Mouse (Mus musculus) hindbrain, embryonic 12.5 days (tissue): Measurements from ENCODE around the gene Aamdc. TPM values are rescaled to one million over a fixed set of nuclear protein-coding genes. Genes with fewer than 3 reads are reported as not detected.

Source experiments
- ATAC-seq: fragments of 200-750 bp; cut with Nextera tagmentation; 2 replicates; pipeline ENCODE4 v1.8.0; 2017; ENCODE audit warnings: moderate TSS enrichment; ENCODE audit not compliant: low FRiP score
- H3K27ac ChIP-seq: fragments of 300-500 bp; sonication (generic); 2 replicates; pipeline ENCODE4 v1.5.1; 2016; ENCODE audit warnings: mild to moderate bottlenecking
- H3K27me3 ChIP-seq: fragments of 300-500 bp; sonication (generic); 2 replicates; pipeline ENCODE4 v1.6.1; 2016; ENCODE audit warnings: mild to moderate bottlenecking
- H3K36me3 ChIP-seq: fragments of 300-500 bp; sonication (generic); 2 replicates; pipeline ENCODE4 v1.6.1; 2016; ENCODE audit warnings: mild to moderate bottlenecking
- H3K4me1 ChIP-seq: fragments of 300-500 bp; sonication (generic); 2 replicates; pipeline ENCODE4 v1.6.1; 2016
- H3K4me2 ChIP-seq: fragments of 300-500 bp; sonication (generic); replicated peaks from 2 replicates; pipeline ENCODE4 v1.6.1; 2016; ENCODE audit warnings: mild to moderate bottlenecking
- H3K4me3 ChIP-seq: fragments of 300-500 bp; sonication (generic); 2 replicates; pipeline ENCODE4 v1.5.1; 2016; ENCODE audit warnings: mild to moderate bottlenecking
- H3K9ac ChIP-seq: fragments of 300-500 bp; sonication (generic); 2 replicates; pipeline ENCODE4 v1.6.1; 2016; ENCODE audit warnings: mild to moderate bottlenecking, moderate library complexity
- H3K9me3 ChIP-seq: fragments of 300-500 bp; sonication (generic); replicated peaks from 2 replicates; pipeline ENCODE4 v1.6.1; 2016; ENCODE audit warnings: mild to moderate bottlenecking
- WGBS: fragments of 180-500 bp; shearing (Covaris S2); methylation state at CpG from one replicate; pipeline ENCODE4 v1.1.7; 2016; 5-methylcytosine and 5-hydroxymethylcytosine counted together
- polyA plus RNA-seq: library from polyadenylated mRNA; unstranded; fragments of >200 nt; fragmentation: Nextera tagmentation; extraction: Ambion mirVana; gene quantifications from 2 replicates; pipeline ENCODE4 v1.2.1, GENCODE M21; 2016

Aamdc gene
- polyA plus RNA-seq = 40.5 and 43.9 TPM in 2 replicates

GRCm38 (mm10) chr7:97579067-97579975, at the start of gene Aamdc, which contains the start of gene Rsf1:
TSS of gene Aamdc (minus strand) at chr7:97579497.
TSS of gene Rsf1 (plus strand) at chr7:97579889.
- ATAC-seq = peak; percentile 97
- Histone ChIP-seq H3K4me3 (peak within 1 kb of the TSS; percentile 98), H3K4me1 (peaks cover 10% of the 10 kb centered on the region), H3K27ac (peak within 1 kb of the TSS; percentile 98), H3K36me3 (no peaks in the 10 kb centered on the region), H3K9ac (peak within 1 kb of the TSS; percentile 100), H3K4me2 (peak within 1 kb of the TSS; percentile 82), H3K27me3 (no peaks in the 10 kb centered on the region), H3K9me3 (no peaks in the 10 kb centered on the region)
- under 1% methylated on average over 62 of the region's 68 CpGs for WGBS

- no peak overlapping the region for H3K4me2 ChIP-seq
- H3K9me3 ChIP-seq = no peaks in the 10 kb centered on the region
- no peak overlapping the region for H3K4me3 ChIP-seq
- H3K9ac ChIP-seq = no peak overlapping the region
- ATAC-seq = no peak
- H3K4me1 ChIP-seq = no peaks in the 10 kb centered on the region
- H3K27me3 ChIP-seq = no peaks in the 10 kb centered on the region
- H3K36me3 ChIP-seq = peaks cover 2% of the 10 kb centered on the region; the same call in 1 of the 2 replicates
- no peak overlapping the region for H3K27ac ChIP-seq
Observed at GRCm38 (mm10) chr7:97623402-97623801, 44.1 kb upstream of the Aamdc start.

- H3K4me1 ChIP-seq = no peaks in the 10 kb centered on the region
- no peaks in the 10 kb centered on the region for H3K27me3 ChIP-seq
- H3K4me3 ChIP-seq = no peak overlapping the region
- H3K36me3 ChIP-seq = peaks cover 7% of the 10 kb centered on the region
- H3K27ac ChIP-seq = no peak overlapping the region
- no peak overlapping the region for H3K9ac ChIP-seq
- H3K9me3 ChIP-seq = no peaks in the 10 kb centered on the region
- H3K4me2 ChIP-seq = no peak overlapping the region
- no peak for ATAC-seq
- 88% methylated on average over 1 of the region's 1 CpGs for WGBS
Observed at GRCm38 (mm10) chr7:97622676-97623075, 43.4 kb upstream of the Aamdc start.

GRCm38 (mm10) chr7:97621346-97621745, 42.0 kb upstream of the Aamdc start:
- no peaks in the 10 kb centered on the region for H3K27me3 ChIP-seq
- 97% methylated on average over 5 of the region's 5 CpGs for WGBS
- no peak for ATAC-seq
- H3K4me1 ChIP-seq = no peaks in the 10 kb centered on the region
- peaks cover 10% of the 10 kb centered on the region for H3K36me3 ChIP-seq
- H3K9me3 ChIP-seq = no peaks in the 10 kb centered on the region
- no peak overlapping the region for H3K9ac ChIP-seq
- H3K27ac ChIP-seq = no peak overlapping the region
- no peak overlapping the region for H3K4me3 ChIP-seq
- H3K4me2 ChIP-seq = no peak overlapping the region

GRCm38 (mm10) chr7:97598548-97598947, 19.3 kb upstream of the Aamdc start:
- 98% methylated on average over 2 of the region's 2 CpGs for WGBS
- Histone ChIP-seq H3K36me3 (no peaks in the 10 kb centered on the region), H3K27ac (no peak overlapping the region), H3K4me3 (no peak overlapping the region), H3K9me3 (no peaks in the 10 kb centered on the region), H3K27me3 (no peaks in the 10 kb centered on the region), H3K9ac (no peak overlapping the region), H3K4me1 (no peaks in the 10 kb centered on the region), H3K4me2 (no peak overlapping the region)
- ATAC-seq = no peak

- Histone ChIP-seq H3K4me3 (no peak overlapping the region), H3K9ac (no peak overlapping the region), H3K27ac (no peak overlapping the region), H3K4me2 (no peak overlapping the region), H3K4me1 (peaks cover 10% of the 10 kb centered on the region), H3K36me3 (0 out of 2 replicates have a peak, but pooled peaks cover 3% of the 10 kb centered on the region), H3K27me3 (no peaks in the 10 kb centered on the region), H3K9me3 (no peaks in the 10 kb centered on the region)
- no peak for ATAC-seq
- WGBS = 90% methylated on average over 2 of the region's 2 CpGs
Observed at GRCm38 (mm10) chr7:97593535-97593934, 14.2 kb upstream of the Aamdc start.

GRCm38 (mm10) chr7:97592396-97592795, 13.1 kb upstream of the Aamdc start:
- 96% methylated on average over 4 of the region's 4 CpGs for WGBS
- 0 out of 2 replicates have a peak, but pooled peaks cover 3% of the 10 kb centered on the region for H3K36me3 ChIP-seq
- no peak overlapping the region for H3K9ac ChIP-seq
- ATAC-seq = no peak
- no peaks in the 10 kb centered on the region for H3K9me3 ChIP-seq
- H3K4me1 ChIP-seq = peaks cover 10% of the 10 kb centered on the region
- no peak overlapping the region for H3K27ac ChIP-seq
- H3K4me2 ChIP-seq = no peak overlapping the region
- no peak overlapping the region for H3K4me3 ChIP-seq
- H3K27me3 ChIP-seq = no peaks in the 10 kb centered on the region

GRCm38 (mm10) chr7:97591336-97591735, 12.0 kb upstream of the Aamdc start:
- 85% methylated on average over 6 of the region's 6 CpGs for WGBS
- peak; percentile 19; the same call in 1 of the 2 replicates for ATAC-seq
- Histone ChIP-seq H3K36me3 (0 out of 2 replicates have a peak, but pooled peaks cover 3% of the 10 kb centered on the region), H3K4me3 (no peak overlapping the region), H3K4me2 (no peak overlapping the region), H3K9ac (no peak overlapping the region), H3K27me3 (no peaks in the 10 kb centered on the region), H3K27ac (no peak overlapping the region), H3K4me1 (peaks cover 10% of the 10 kb centered on the region), H3K9me3 (no peaks in the 10 kb centered on the region)

GRCm38 (mm10) chr7:97590488-97590887, 11.2 kb upstream of the Aamdc start:
- WGBS = 36% methylated on average over 3 of the region's 3 CpGs
- Histone ChIP-seq H3K4me3 (no peak overlapping the region), H3K4me1 (peaks cover 10% of the 10 kb centered on the region), H3K9me3 (no peaks in the 10 kb centered on the region), H3K4me2 (no peak overlapping the region), H3K27me3 (no peaks in the 10 kb centered on the region), H3K36me3 (0 out of 2 replicates have a peak, but pooled peaks cover 3% of the 10 kb centered on the region), H3K27ac (no peak overlapping the region), H3K9ac (no peak overlapping the region)
- ATAC-seq = no peak

- no peaks in the 10 kb centered on the region for H3K9me3 ChIP-seq
- 79% methylated on average over 5 of the region's 5 CpGs for WGBS
- no peak overlapping the region for H3K9ac ChIP-seq
- no peak overlapping the region for H3K4me3 ChIP-seq
- H3K36me3 ChIP-seq = 0 out of 2 replicates have a peak, but pooled peaks cover 3% of the 10 kb centered on the region
- ATAC-seq = no peak
- no peak overlapping the region for H3K4me2 ChIP-seq
- H3K4me1 ChIP-seq = peaks cover 10% of the 10 kb centered on the region
- no peaks in the 10 kb centered on the region for H3K27me3 ChIP-seq
- H3K27ac ChIP-seq = no peak overlapping the region
Observed at GRCm38 (mm10) chr7:97588506-97588905, 9.2 kb upstream of the Aamdc start.

GRCm38 (mm10) chr7:97580843-97581214, 1.5 kb upstream of the Aamdc start:
- WGBS = 0% methylated on average over 11 of the region's 11 CpGs
- no peaks in the 10 kb centered on the region for H3K36me3 ChIP-seq
- H3K9me3 ChIP-seq = no peaks in the 10 kb centered on the region
- peak overlapping the region; percentile 82 for H3K4me2 ChIP-seq
- peak overlapping the region; percentile 100 for H3K9ac ChIP-seq
- peaks cover 10% of the 10 kb centered on the region for H3K4me1 ChIP-seq
- H3K27me3 ChIP-seq = no peaks in the 10 kb centered on the region
- peak overlapping the region; percentile 98 for H3K27ac ChIP-seq
- H3K4me3 ChIP-seq = peak overlapping the region; percentile 98
- ATAC-seq = peak; percentile 41

GRCm38 (mm10) chr7:97579976-97580842, 912 bp upstream of the Aamdc start:
- Histone ChIP-seq H3K4me3 (peak overlapping the region; percentile 98), H3K4me1 (peaks cover 10% of the 10 kb centered on the region), H3K27me3 (no peaks in the 10 kb centered on the region), H3K4me2 (peak overlapping the region; percentile 82), H3K36me3 (no peaks in the 10 kb centered on the region), H3K9ac (peak overlapping the region; percentile 100), H3K27ac (peak overlapping the region; percentile 98), H3K9me3 (no peaks in the 10 kb centered on the region)
- peak; percentile 51 for ATAC-seq
- under 1% methylated on average over 61 of the region's 65 CpGs for WGBS
